Mouse (Mus musculus): ENCODE results near the gene Gm2a. TPM values are rescaled to one million over a fixed set of nuclear protein-coding genes. Genes with fewer than 3 reads are reported as not detected.

Gene Gm2a
- polyA plus RNA-seq (2021; fragmentation: Nextera tagmentation), result 85.0 and 106 TPM in 2 replicates
- long read RNA-seq, experiment 1, full-length matches to known transcripts, result 161 of 254 reads
- long read RNA-seq, experiment 1, partial matches to known transcripts, result 93 of 254 reads
- long read RNA-seq, experiment 1, other reads (novel, unspliced or antisense), result 0 of 254 reads
- long read RNA-seq, experiment 2, full-length matches to known transcripts, result 684 of 701 reads
- long read RNA-seq, experiment 2, partial matches to known transcripts, result 15 of 701 reads
- long read RNA-seq, experiment 2, other reads (novel, unspliced or antisense), result 2 of 701 reads

DNA sequence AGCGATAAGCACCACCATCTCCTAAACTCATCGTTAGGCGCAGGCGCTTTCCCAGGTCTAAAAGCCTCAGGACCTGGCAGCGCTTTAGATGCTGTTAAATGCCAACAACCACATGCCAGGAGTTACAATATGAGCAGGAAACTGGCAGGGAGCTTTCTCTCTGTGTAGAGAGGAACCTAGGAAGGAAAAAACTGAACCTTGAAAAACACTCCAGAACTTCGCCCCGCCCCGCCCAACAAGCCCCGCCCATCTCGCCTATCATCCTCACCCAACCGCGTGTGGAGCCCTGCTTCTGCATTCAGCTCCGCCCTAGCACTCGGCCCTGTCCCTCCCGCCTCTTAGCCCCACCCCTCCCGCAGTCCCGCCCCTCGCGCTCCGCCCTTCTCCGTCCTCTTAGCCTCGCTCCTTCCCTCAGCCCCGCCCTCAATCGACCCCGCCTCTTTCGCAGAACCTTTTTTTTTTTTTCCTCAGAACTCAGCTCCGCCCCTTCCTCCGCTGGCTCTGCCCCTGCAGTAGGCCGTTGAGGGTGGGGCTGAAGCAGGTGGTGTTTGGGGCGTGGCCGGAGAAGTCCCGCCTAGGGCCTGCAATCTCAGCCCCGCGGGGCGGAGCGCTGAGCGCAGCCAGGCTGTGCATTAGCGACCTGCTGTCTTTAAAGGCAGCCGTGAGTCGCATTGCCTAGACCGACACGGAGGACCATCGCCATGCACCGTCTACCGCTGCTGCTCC lies at the start of gene Gm2a:
Gm2a (plus strand) TSS at position 653 of the 726 bp plus-strand sequence.

DNA sequence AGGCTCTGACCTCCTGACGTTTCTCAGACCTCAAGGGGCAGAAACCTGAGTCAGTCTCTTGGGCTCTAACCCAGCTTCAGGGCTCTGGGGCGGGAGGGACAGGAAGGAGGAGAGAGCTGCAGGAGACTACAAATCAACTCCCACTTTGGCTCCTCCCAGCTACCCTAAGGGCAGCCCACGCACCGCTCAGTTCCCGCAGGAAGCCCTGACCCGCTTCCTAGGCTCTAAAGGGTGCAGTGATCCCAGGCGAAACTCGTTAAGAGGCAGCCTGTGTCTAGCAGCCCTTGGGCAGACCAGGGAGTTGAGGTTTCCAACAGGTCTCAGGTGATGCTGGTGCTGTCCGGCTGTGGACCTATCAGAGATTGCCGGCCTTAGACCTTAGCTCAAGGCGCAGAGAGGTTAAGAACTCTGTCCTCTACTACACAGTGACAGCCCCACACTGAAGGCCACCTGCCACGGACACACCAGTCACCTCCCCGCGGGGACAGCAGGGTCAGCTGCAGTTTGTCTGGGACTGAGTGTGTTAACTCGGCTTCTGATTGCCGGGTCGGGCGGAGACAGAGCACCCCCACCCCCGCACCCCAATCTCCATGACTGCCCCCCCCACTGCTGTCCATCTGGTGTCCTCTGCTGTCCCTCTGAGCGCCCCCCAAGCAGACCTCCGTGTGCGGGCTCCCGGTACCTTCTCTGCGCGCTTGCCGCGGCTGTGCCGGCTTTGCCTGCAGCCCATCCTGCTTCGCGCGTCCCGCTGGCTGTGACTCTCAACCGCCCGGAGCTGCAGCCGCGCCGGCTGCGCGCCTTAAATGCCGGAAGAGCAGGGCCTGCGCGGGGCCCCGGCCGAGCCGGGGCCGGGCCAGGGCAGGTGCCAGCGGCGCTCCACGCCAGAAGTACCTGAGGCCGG lies 20.3 kb upstream of the Gm2a start, which contains the start of gene Ccdc69:
Ccdc69 (minus strand) TSS at position 801 of the 901 bp plus-strand sequence.

DNA sequence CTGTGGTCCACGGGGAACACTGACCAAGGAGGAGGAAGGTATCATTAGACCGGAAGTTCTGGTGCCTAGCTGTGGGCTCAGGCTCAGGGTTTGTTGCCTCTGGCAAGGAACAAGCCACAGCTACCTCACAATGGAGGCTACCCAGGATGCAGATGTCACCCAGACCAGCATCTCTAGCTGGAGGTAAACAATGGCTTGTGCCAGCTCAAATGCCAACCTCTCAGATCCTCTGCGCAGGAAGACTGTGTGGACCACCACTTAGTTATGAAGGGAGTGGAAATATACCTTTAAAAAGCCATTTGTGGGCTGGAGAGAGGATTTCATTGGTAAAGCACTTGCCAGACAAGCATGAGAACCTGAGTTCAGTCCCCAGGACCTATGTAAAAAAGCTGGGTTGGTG lies 53.7 kb downstream of the Gm2a start, which contains the start of gene Slc36a3:
Slc36a3 (minus strand) TSS at position 101 of the 400 bp plus-strand sequence.

Other genes starting within 250 kb of the Gm2a start
- 9.3 and 9.5 TPM in 2 replicates for gene Lyrm7, start 237.2 kb upstream of the Gm2a start, polyA plus RNA-seq (2021; fragmentation: Nextera tagmentation)
- 1,085 and 1,110 TPM in 2 replicates for gene Hint1, start 231.7 kb upstream of the Gm2a start, polyA plus RNA-seq (2021; fragmentation: Nextera tagmentation)
- gene Gpx3, start 195.7 kb upstream of the Gm2a start, polyA plus RNA-seq (2021; fragmentation: Nextera tagmentation), result 12.6 and 23.7 TPM in 2 replicates
- 11.5 and 16.2 TPM in 2 replicates for gene Tnip1, start 135.2 kb upstream of the Gm2a start, polyA plus RNA-seq (2021; fragmentation: Nextera tagmentation)
- gene Anxa6, start 64.7 kb upstream of the Gm2a start, polyA plus RNA-seq (2021; fragmentation: Nextera tagmentation), result 80.4 and 86.3 TPM in 2 replicates
- gene Ccdc69, start 20.0 kb upstream of the Gm2a start, polyA plus RNA-seq (2021; fragmentation: Nextera tagmentation), result 0.52 and 0.99 TPM in 2 replicates
- gene Slc36a3, start 53.6 kb downstream of the Gm2a start, polyA plus RNA-seq (2021; fragmentation: Nextera tagmentation), result not detected in 2 replicates
- gene Slc36a2, start 87.0 kb downstream of the Gm2a start, polyA plus RNA-seq (2021; fragmentation: Nextera tagmentation), result 0.20 and 0.21 TPM in 2 replicates
- 4.3 and 5.8 TPM in 2 replicates for gene Slc36a1, start 106.2 kb downstream of the Gm2a start, polyA plus RNA-seq (2021; fragmentation: Nextera tagmentation)
- gene Fat2, start 238.4 kb downstream of the Gm2a start, polyA plus RNA-seq (2021; fragmentation: Nextera tagmentation), result 0.01 TPM in 2 replicates